Mouse (Mus musculus) layer of hippocampus, adult 11-12 months (tissue): ENCODE measurements at regions not wholly inside any gene's neighbourhood (a gene's known extent, or its start where the extent isn't known, plus 50 kb on each side); places are given as distances from the start of the nearest gene placed in this dataset.

Experiments used
- DNase-seq: peaks from one replicate; pipeline ENCODE4 v3.0.0; 2022; ENCODE audit warnings: low spot score

DNA sequence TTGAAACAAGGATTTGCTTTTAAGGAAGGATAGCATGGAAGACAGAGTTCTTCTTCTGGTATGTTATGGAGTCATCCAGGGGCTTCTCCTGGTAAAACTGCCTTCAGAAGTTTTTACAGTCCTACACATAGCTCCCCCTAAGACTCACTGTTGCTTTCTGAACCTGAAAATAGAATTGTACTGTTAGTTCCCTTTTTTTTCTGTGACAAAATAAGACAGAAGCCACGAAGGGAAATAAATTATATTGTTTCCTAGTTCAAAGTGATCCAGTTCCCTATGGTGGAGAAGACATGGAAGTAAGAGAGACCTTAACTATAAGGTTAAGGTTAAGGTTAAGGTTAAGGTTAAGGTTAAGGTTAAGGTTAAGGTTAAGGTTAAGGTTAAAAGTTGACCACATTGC, 251.5 kb upstream of the Kcnj16 start:
- DNase-seq: no peak

DNA sequence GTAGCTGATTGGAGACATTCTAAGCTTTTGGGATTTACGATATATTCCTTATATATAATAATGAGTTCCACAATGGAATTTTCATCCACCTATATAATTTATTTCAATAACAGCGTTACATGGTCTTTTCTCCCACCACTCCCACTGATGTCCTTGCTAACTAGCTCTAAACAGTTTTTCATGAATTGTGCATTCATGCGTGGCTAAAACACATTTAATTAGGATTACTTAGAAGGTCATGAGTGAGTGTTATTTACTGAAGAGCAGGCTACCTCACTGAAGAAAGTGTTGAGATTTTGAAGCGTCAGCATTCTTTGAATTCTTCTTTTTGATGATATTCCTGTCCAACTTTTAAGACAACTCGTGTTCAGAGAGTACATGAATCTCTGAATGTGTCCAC, 245.1 kb upstream of the Kcnj16 start:
- DNase-seq: no peak

DNA sequence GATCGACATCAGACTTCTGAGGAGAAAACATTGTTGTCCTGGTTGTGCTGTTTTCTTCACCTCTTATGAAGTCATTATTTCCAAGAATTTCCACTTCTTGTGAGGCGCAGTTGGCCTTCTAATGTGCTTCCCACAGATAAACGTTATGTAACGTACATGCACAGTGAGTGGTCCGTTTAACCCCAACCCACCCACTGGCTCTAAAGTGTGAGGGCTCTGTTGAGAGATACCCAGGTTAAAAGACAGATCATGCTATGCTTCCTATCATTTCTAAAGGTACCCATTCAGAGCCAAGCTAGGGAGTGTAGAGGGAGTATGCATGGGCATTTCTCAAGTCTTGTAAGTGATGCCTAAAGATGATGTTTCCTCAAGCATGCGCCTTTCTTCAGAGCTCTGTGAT, 243.9 kb upstream of the Kcnj16 start:
- no peak for DNase-seq

DNA sequence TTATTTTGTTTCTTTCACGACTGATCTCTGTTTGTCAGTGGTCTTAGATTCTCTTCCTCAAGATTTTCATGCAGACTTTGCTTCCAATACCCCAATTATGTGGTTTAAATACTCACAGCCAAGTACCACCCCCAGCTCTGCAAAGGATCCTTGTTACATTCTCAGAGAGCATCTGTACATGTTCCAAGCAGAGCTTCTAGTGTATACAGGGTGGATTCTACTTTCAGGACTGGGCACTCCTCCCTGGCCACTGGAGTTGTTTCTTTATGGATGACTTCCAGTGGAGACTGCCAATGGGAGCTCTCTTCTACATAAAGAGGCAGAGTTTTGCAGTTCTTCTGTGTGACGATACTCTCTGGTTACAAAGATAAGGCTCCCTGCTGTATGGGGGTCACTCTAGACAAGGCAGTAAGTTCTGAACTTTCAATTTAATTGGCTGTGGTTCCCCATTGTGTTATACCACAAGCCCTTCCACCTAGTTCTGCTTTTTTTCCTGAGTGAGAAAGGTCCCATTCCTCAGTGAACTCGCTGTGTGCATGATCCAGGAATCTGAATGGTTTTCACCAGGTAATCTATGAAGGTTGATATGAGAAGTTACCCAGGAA, 240.4 kb upstream of the Kcnj16 start:
- no peak for DNase-seq

DNA sequence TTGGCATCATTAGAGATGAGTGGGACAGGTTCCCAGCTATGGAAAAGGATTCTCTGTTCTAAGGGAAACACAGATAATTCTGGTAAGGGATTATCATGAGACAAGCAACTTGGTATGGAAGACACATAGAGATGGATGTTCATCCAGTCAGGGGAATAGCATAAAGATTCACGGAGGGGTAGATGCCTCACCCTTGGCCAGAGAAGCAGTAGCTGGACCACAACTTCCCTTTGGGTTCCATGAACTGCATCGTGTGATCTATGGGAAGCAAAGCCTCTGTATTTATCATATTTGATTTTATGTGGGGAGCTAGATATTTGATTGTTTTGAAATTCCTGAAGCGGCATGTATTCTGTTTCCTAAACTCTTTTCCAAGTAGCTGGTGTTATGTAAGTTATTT, 236.3 kb upstream of the Kcnj16 start:
- no peak for DNase-seq

DNA sequence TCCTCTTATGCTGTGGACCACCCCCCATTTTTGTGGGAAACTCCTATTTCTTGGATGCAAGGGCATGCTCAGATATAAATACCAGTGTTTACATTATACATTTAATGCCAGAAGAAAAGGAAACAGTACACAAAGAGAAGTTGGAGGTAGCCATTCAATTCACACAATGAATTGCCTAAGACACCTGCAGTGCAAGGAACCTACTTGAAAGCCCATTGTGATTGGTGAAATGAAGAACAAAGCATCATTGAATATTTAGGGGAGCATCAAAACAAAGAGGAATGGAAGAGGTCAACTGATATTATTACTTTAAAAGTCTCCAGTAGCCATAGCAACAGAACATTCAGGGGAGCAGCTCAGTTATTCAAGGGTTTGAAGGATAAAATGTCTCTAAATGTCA, 193.7 kb upstream of the Kcnj16 start:
- no peak for DNase-seq

DNA sequence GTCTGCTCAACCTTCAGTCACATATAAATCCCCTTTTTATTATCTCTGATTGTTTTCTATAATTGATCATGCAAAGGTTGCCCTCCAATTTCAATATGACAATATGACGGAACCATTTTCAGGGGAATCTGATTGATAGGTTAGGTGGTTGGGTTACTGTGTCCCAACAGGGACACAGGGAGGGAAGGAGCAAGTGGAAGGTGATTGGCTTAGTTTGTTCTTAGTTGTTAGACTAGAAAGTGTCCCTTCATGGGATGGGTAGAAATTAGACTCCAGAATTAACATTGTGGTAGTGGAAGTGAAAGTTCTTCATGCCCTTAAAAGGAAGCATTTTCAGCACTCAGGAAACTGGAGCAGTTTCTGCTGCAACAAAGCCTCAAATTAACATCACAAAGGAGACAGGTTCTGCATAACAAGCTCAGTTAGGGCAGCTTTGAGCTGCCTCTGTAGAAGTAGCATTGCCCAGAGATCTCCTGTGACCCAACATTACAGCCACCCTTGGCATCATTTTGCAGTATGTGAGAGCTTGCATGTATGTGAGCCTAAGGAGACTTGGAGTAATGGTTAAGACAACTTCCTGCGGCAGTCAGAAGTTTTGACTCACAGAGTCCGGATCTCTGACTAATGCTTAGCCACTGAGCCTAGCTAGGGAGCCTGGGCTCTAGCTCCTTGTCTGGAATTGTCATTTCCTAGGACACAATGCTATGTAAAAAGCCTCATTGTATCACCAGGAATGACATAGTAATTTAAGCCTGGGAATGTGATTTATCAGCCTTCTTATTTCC, 186.1 kb upstream of the Kcnj16 start:
- DNase-seq: no peak

DNA sequence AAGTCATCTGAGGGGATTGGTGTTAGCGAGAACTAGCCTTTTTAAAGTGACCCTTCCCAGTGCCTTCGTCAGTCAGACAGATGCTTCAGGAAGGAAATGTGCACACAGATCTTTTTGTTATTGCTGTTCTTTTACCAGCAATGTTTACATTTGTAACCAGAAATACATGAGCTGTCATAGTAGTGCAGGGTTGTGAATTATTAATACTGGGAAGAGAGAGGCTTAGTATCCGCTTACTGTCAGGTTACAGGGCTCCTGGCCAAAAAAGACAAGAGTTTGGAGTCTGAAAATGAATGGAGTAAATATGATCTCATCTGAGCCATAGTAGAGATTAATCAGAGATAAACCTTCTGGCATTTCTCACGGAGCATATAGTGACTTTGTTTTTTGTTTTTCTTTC, 178.3 kb upstream of the Kcnj16 start:
- no peak for DNase-seq

DNA sequence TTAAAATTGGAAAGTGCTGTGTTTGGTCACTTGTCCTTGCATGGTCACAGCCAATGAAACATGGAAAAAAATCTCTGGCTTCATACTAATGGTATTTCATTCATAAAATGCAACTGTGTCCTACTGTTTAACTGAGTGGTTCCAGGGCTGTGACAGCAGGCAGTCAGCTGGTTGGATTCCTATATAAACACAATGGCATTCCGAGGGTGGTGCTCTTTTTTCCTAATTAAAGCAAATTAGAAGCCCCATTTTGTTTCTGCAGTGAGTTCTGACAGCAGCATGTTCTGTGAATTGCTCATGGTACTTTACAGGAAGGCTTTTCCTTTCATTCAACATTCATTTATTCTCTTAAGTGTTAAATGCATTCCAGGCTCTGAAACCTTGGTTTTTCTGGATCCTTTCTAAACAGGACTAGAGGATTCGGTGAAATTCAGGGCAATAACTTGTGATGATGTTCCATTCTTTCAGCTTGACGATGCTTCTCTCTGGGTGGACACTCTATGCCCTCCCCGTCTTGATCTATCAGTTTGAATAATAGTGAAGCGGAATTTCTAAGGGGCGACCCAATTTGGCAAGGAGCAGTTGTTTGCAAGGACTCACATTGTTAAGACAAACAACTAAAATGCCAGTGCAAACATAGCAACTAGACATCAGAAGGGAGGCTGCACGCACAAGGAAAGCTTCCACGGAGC, 167.8 kb upstream of the Kcnj16 start:
- no peak for DNase-seq

DNA sequence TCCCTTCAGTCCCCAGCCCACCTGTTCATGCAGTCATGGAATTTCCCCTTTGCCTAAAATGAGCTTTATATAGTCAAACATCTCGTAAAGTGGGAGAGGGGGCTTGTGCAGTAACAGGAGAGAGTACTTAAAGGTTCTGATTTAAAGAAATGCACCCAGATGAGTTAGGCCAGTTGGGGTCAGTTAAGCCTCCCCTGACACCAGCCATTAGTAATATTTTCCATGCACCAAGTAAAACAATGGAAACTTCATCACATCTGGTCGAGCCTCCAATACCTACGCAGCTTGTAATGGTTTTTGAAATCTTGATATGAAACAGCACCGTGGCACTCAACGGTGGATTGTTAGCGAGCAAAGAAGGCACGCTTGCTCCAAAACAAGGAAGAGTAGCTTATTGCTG, 165.8 kb upstream of the Kcnj16 start:
- no peak for DNase-seq

DNA sequence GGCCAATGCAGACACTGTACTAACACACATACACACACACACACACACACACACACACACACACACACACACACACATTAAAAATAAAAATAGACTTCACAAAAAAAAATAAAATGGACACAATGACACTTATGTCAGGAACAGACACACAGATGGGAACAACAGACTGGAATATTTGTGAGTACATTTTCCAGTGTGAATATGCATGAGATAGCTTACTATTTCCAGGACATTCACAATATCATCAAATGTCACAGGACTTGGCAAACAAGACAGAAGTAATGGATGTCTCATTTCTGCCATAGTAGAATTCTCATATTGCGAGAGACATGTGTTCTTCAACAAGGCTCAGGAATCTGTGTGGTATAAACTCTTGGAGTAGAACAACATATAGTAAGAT, 163.8 kb upstream of the Kcnj16 start:
- DNase-seq: no peak

DNA sequence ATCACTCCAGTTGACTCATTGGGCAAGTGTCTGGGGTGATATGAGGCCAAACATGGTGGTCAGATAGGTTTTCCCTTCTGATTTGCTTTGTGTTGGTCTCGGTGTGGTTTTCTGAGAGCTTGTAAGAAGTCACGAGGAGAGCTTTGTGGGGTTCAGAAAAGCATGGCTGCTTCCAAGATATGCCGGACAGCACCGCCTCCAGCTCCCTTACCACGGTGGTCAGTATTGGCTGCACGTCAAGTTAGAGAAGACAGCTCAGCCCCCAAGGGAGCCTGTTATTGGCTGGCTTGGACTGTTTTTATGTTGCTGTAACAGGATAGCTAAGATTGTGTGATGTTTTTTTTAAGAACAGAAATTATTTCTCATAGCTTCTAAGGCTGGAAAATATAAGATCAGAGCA, 154.7 kb upstream of the Kcnj16 start:
- no peak for DNase-seq

DNA sequence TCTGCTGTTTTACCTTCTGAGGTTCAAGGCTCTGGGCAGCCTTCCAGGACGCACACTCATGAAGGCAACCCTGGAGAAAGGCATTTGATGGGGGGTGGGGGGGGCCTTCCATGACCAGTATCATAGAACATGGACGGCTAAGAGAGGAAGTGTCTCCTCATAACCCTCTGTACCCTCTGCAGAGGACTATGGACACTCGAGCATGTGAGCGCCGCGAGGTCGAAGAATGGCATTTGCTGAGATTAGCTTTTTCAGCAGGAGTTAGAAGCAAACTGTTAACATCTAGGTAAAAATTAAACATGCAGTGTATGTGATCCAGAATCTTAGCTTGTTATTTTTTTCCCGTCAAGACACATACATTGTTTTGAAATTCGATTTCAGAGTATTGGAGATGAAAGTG, 153.1 kb upstream of the Kcnj16 start:
- DNase-seq: no peak

DNA sequence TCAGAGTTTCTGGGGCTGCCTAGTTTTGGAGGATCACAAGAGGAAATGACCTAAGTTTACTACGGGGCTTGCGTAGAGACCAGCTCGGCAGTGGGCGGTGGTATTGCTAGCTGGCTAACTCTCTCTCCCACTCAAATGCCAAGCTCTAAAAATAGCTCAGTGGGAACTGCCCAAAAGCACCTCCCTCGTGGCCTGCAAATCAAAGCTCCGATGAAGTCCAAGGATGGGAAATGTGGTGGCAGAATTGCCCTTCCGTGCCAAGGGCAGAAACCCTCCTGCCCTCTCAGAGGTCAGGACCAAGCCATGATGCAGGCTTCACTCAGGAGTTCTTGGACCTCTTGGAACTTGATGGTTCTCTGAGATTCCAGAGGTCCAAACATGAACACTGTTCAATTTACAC, 152.6 kb upstream of the Kcnj16 start:
- no peak for DNase-seq

DNA sequence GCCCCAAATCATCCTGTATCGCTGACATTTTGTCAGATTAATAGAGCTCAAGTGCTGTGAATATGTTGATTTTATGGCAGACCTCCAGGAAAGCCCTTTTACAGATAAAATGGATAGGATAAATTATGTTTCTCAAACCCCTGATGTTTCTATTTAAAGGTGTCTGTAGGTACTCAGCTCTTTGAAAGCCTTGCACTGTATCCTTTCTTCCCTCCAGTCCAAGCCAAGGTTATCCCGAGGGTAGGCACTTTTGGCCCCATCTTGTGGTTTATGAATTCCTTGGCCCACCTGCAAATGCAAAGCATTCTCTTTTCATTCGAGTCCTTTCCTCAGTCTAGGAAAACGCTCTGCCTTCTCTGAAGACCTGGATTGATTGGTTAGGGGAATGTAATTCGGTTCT, 139.2 kb upstream of the Kcnj16 start:
- no peak for DNase-seq

DNA sequence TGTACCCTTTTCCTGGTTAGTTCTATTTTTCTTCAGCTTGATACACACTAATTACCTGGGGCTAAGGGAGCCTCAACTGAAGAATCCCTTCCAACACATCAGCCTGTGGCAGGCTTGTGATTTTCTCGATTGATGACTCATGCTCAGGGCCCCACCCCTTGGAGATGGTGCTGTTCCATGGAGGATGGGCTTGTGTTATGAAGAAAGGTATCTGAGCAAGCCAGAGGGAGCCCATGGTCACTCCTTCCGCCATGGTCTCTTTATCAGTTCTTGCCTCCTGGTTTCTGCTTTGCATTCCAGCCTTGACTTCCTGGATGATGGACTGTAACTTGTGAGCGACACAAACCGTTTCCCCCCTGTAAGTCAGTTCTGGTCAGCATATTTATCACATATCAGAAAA, 131.1 kb upstream of the Kcnj16 start:
- no peak for DNase-seq

DNA sequence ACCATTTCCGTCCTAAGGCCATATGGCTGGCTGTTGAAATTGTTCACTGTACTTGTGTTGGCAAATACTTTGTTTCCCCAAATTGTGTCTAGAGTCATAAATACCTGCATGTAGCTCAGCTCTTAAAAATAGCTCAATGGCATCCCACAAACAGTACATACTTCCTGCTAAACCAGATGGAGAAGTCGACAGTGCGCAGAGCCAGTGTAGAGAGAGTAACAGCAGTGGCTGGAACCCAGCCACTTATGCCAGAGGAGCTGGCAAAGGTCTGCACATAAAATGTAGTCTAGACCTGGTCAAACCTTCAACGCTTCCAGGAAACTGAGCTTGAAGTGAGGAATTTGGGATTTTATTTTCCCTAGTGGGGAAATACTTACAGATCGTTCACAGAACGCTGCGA, 128.5 kb upstream of the Kcnj16 start:
- DNase-seq: no peak

DNA sequence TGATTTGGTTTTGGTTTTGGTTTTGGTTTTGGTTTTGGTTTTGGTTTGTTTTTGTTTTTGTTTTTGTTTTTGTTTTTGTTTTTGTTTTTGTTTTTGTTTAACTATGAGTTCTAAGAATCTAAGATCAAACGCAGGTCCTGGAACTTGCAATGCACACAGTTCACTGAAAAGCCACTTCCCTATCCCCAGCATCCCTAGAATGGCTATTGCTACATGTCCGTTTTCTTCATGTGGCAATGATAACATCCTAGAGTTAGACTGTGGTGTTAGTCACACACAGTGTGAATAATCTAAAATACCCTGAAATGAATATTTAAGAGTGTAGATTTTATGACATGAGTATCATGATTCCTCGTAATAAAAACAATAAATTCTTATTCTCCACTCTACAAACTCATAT, 99.5 kb upstream of the Kcnj16 start:
- DNase-seq: no peak

DNA sequence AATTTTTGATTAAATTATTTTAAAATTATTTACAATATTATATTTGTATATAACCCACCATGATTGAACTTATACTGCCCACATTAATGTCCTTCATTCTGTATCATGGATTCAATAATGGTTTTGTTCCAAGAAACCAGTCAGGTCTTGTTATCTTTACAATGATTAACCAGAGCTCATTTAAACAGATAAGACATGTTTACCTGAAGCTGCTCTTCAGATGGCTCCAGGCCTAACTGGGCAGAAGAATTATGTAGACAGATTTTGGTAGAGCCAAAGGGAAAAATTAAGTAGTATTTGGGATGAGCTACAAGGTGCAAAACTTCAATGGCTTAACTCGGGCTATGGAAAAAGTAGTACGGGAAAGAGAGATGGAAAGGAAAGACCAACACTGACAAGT, 97.7 kb upstream of the Kcnj16 start:
- DNase-seq: no peak

DNA sequence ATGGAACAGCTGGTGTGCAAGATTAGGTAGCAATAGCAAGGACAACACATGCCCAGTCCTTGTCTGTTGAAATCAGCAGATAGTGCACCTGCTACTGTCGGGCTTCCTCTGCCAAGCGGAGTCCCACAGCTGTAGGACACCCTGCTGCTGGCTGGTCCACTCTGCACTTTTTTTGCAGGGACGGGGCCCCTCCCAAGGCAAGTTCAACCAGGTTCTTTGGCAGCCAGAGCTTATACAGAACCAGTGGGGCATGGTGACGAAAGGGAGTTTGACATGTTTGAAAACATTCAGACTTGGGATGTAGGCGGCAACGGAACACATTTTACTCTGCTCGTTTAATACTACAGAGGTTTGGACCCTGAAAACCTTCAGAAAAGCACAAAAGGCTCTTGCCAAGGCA, 93.2 kb upstream of the Kcnj16 start:
- no peak for DNase-seq

DNA sequence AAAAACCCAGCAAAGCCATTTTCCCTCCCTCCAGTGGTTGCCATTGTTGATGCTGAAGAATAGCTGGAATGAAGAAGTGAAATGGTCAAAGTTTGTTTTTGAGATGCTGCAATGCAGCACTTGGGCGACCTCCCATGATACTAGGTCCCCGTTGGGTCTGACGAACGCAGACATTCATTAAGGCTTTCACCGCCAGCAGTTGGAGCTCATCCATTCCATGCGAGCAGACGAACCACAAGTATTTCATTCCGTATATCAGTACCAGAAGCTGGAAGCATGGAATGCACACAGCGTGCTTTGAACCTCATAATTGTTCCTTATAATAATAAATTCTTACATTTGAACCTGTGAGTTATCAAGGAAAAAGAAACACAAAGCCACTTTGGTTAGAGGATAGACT, 86.9 kb upstream of the Kcnj16 start:
- DNase-seq: no peak

DNA sequence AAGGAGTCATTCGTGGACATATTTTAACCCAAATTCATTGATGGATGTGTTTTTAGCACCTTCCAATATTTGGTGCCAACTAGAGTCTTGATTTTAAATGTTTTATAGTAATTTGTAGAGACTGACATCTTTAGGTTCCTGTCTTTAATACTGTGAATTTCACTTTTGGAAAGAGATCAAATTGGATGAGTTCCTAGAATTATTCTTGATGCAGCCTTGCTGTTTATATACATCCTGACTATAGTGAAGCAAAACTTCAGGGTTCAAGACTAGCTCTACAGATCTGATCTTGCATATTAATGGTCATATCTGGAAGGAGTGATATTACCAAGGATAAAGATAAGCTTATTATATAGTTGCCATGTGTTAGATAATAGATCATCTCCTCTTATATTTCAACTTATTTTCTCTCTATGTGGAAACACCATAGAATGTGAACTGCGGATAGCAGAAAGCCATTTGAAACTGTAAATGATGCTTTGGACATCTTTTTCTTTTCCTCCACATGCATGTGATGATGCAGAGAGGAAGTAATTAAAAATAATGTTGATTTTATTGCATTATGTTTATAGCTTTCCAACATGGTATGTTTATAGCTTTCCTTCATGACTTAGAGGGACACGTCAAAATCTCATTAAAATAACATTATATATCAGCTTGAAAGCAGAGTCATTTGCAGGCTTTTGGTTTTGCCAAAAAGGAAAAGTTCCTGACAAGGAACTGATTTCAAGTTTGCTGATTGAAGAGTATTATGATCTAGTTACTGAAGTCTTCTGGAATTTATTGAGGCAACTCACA, 78.3 kb upstream of the Kcnj16 start:
- no peak for DNase-seq

DNA sequence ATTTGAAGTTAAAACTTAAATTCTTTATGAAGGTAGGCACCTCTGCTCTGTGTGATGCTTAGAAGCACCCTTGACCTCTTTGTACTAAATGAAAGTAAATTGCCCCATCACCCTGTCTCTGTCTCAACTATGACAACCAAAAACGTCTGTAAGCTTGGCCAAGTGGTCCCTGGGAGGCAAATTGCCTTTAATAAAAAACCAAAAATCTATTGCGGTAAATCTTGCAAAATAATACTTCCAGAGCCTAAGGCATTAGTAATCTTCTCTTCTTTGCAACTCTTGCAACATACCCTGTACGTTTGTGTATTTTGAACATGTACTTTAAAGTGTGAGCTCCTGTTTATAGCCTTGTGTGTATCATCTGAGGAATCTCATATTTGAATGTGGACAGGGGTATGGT, 77.4 kb upstream of the Kcnj16 start:
- DNase-seq: no peak
